Mouse (Mus musculus): ENCODE data around the gene Gm10273.
"Not testable (repeated sequence)": the region's sequence is repeated elsewhere in the genome, so short reads cannot be mapped to it uniquely, and the experiment has no call there.

Gene Gm10273

DNA sequence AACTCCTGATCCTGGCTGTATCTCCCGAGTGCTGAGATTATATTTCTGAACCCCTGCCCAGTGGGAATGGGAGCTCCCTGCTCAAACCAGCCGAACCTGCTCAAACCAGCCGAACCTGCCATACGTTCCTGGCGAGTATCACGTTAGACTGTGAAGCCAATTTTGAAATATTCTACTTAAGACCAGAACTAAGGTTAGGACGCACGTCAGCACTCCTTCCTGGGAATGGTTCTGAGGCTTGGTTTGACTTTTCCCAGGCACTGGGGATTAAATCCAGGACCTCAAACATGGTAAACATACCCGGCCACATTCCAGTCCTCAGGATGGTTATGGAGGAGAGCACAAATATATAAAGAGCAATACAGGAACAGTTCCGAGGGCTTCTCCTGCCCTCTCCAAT is 17.5 kb upstream of the Gm10273 start:
- Histone ChIP-seq H3K36me3 (ENCODE audit: control insufficient read depth, insufficient read depth, low read length, poor library complexity, severe bottlenecking) (no peaks in the 10 kb centered on the region), H3K27me3 (ENCODE audit: control insufficient read depth, insufficient read depth, low read length, poor library complexity, severe bottlenecking) (no peaks in the 10 kb centered on the region)
- DNase-seq (ENCODE audit: low read depth, low spot score) = no peak

DNA sequence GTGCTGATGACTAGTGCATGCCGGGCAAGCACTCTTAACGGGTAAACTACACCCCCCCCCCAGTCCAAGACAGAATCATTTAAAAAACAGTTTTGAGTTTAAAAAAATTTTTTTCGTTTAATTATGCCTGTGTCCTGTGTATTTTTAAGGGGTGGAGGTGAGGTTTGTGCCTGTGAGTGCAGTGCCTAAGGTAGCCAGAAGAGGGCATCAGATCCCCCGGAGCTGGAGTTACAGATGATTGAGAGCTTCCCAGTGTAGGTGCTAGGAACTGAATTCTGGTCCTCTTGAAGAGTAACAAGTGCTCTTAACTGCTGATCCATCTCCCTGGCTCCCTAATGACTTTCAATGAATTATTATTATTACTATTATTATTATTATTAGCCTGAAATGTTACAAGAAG is 16.7 kb upstream of the Gm10273 start:
- Histone ChIP-seq H3K36me3 (ENCODE audit: control insufficient read depth, insufficient read depth, low read length, poor library complexity, severe bottlenecking) (no peaks in the 10 kb centered on the region), H3K27me3 (ENCODE audit: control insufficient read depth, insufficient read depth, low read length, poor library complexity, severe bottlenecking) (no peaks in the 10 kb centered on the region)
- DNase-seq (ENCODE audit: low read depth, low spot score) = peak; percentile 29

DNA sequence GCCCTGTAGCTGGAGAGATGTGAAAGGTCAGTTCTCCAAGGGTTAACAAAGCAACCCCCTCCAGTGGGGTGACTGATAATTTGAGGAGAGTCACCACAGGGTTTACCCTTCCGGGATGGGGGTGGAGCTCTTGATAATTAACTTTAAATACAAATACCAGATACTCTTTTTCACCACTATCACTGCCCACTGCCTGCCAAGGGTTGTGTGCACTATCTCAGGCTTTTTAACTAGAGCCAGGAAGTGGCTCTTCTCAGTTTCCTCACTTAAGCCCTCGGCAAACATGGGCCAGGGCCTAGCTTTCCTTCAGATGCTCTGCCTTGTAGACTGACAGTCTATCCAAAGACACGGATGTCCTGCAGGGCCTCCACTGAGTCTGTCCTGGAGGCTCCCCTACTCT is 15.5 kb upstream of the Gm10273 start:
- Histone ChIP-seq H3K36me3 (ENCODE audit: control insufficient read depth, insufficient read depth, low read length, poor library complexity, severe bottlenecking) (no peaks in the 10 kb centered on the region), H3K27me3 (ENCODE audit: control insufficient read depth, insufficient read depth, low read length, poor library complexity, severe bottlenecking) (no peaks in the 10 kb centered on the region)
- DNase-seq (ENCODE audit: low read depth, low spot score) = no peak

DNA sequence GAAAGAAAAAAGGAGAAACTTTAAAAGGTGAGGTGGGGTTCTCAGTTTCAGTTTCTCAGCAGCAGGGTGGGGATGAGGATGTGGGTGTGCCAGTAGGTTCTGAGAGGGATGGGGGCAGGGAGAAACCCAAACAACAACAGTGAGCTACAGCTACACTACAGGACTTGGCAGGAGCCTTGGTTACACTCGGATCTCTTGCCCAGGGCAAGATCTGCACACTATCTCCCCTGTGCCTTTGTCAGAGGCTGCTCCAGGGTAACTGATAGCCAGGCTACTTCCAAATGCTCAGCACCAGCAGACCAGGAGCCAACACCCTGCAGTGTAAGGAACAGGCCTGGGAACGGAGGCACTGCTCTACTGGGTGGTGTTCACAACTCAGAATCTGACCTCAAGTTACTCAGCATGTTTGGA is 15.0 kb upstream of the Gm10273 start:
- no peak for DNase-seq (ENCODE audit: low read depth, low spot score)
- H3K36me3 ChIP-seq (ENCODE audit: control insufficient read depth, insufficient read depth, low read length, poor library complexity, severe bottlenecking) = no peaks in the 10 kb centered on the region
- no peaks in the 10 kb centered on the region for H3K27me3 ChIP-seq (ENCODE audit: control insufficient read depth, insufficient read depth, low read length, poor library complexity, severe bottlenecking)

DNA sequence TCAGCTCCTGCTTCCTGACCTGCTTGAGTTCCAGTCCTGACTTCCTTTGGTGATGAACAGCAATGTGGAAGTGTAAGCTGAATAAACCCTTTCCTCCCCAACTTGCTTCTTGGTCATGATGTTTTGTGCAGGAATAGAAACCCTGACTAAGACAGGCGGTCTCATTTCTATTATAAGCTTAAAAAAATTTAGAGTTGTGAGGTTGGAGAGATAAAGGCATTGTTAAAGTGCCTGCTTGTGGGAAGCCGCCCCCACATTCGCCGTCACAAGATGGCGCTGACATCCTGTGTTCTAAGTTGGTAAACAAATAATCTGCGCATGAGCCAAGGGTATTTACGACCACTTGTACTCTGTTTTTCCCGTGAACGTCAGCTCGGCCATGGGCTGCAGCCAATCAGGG is 13.9 kb upstream of the Gm10273 start:
- DNase-seq (ENCODE audit: low read depth, low spot score) = peak; percentile 11
- not testable (repeated sequence) for H3K27me3 ChIP-seq (ENCODE audit: control insufficient read depth, insufficient read depth, low read length, poor library complexity, severe bottlenecking); H3K36me3 ChIP-seq (ENCODE audit: control insufficient read depth, insufficient read depth, low read length, poor library complexity, severe bottlenecking)

- DNase-seq (ENCODE audit: low read depth, low spot score) = no peak
- Histone ChIP-seq H3K36me3 (ENCODE audit: control insufficient read depth, insufficient read depth, low read length, poor library complexity, severe bottlenecking) (no peaks in the 10 kb centered on the region), H3K27me3 (ENCODE audit: control insufficient read depth, insufficient read depth, low read length, poor library complexity, severe bottlenecking) (no peaks in the 10 kb centered on the region)
Observed at GRCm38 (mm10) chr10:59386951-59387350, 8.5 kb upstream of the Gm10273 start.

DNA sequence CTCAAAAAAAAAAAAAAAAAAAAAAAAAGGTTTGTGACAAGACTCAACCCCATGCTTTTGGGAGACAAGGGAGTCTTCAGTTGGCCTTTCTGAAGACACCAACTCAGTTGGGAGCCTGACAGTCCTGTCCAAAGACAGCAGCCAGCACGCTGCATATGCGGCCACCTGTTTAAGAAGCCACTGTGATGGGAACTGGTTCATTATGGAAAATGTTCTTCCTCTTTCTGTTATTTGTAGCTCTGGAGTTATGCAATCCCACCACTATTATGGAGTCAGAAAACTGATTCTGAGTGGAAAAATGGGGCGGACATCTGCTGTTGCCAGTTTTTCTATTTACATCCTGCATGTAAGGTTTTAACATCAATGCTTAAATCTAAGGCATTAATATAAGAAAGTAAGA is 5.8 kb upstream of the Gm10273 start:
- Histone ChIP-seq H3K27me3 (ENCODE audit: control insufficient read depth, insufficient read depth, low read length, poor library complexity, severe bottlenecking) (no peaks in the 10 kb centered on the region), H3K36me3 (ENCODE audit: control insufficient read depth, insufficient read depth, low read length, poor library complexity, severe bottlenecking) (no peaks in the 10 kb centered on the region)
- no peak for DNase-seq (ENCODE audit: low read depth, low spot score)

DNA sequence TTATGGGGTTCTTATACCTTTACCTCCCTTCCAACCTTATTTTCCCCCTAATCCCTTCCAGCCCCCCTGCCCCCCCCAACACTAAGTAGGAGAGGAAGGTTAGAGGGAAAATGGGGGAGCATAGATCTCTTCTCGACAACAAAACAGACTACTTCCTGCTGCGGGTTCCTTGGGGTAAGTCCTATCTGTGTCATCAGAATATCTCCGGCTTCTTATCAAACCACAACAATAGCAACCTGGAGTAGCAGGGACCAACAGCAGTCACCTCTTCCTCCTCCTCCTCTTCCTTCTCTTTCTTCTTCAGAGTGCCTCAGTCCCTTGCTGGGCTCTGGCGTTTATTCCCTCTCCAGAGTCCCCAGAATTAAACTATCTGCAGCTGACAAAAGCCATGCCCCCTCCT is 3.5 kb upstream of the Gm10273 start:
- DNase-seq (ENCODE audit: low read depth, low spot score) = no peak
- H3K36me3 ChIP-seq (ENCODE audit: control insufficient read depth, insufficient read depth, low read length, poor library complexity, severe bottlenecking) = no peaks in the 10 kb centered on the region
- H3K27me3 ChIP-seq (ENCODE audit: control insufficient read depth, insufficient read depth, low read length, poor library complexity, severe bottlenecking) = no peaks in the 10 kb centered on the region

GRCm38 (mm10) chr10:59402899-59403792 is 7.7 kb downstream of the Gm10273 start, which contains the start of gene Pla2g12b:
Pla2g12b (plus strand) TSS chr10:59403660.
- peaks cover 4% of the 10 kb centered on the region; the same call in 1 of the 2 replicates for H3K27me3 ChIP-seq (ENCODE audit: control insufficient read depth, insufficient read depth, low read length, poor library complexity, severe bottlenecking)
- no peak for DNase-seq (ENCODE audit: low read depth, low spot score)

GRCm38 (mm10) chr10:59403793-59404149 is 8.3 kb downstream of the Gm10273 start:
- Histone ChIP-seq H3K27me3 (ENCODE audit: control insufficient read depth, insufficient read depth, low read length, poor library complexity, severe bottlenecking) (peaks cover 4% of the 10 kb centered on the region; the same call in 1 of the 2 replicates), H3K36me3 (ENCODE audit: control insufficient read depth, insufficient read depth, low read length, poor library complexity, severe bottlenecking) (no peaks in the 10 kb centered on the region)
- DNase-seq (ENCODE audit: low read depth, low spot score) = no peak

More at GRCm38 (mm10) chr10:59402899-59403792, 7.7 kb downstream of the Gm10273 start, which contains the start of gene Pla2g12b:
- no peaks in the 10 kb centered on the region for H3K36me3 ChIP-seq (ENCODE audit: control insufficient read depth, insufficient read depth, low read length, poor library complexity, severe bottlenecking)

- no peak for DNase-seq (ENCODE audit: low read depth, low spot score)
- Histone ChIP-seq H3K36me3 (ENCODE audit: control insufficient read depth, insufficient read depth, low read length, poor library complexity, severe bottlenecking) (no peaks in the 10 kb centered on the region), H3K27me3 (ENCODE audit: control insufficient read depth, insufficient read depth, low read length, poor library complexity, severe bottlenecking) (peaks cover 4% of the 10 kb centered on the region; the same call in 1 of the 2 replicates)
Observed at GRCm38 (mm10) chr10:59408499-59408898, 13.1 kb downstream of the Gm10273 start.

GRCm38 (mm10) chr10:59410264-59410663 is 14.8 kb downstream of the Gm10273 start:
- Histone ChIP-seq H3K36me3 (ENCODE audit: control insufficient read depth, insufficient read depth, low read length, poor library complexity, severe bottlenecking) (no peaks in the 10 kb centered on the region), H3K27me3 (ENCODE audit: control insufficient read depth, insufficient read depth, low read length, poor library complexity, severe bottlenecking) (peaks cover 2% of the 10 kb centered on the region; the same call in 1 of the 2 replicates)
- DNase-seq (ENCODE audit: low read depth, low spot score) = no peak

- no peaks in the 10 kb centered on the region; the same call in 1 of the 2 replicates for H3K27me3 ChIP-seq (ENCODE audit: control insufficient read depth, insufficient read depth, low read length, poor library complexity, severe bottlenecking)
- DNase-seq (ENCODE audit: low read depth, low spot score) = no peak
- no peaks in the 10 kb centered on the region for H3K36me3 ChIP-seq (ENCODE audit: control insufficient read depth, insufficient read depth, low read length, poor library complexity, severe bottlenecking)
Observed at GRCm38 (mm10) chr10:59413711-59414110, 18.3 kb downstream of the Gm10273 start.

DNA sequence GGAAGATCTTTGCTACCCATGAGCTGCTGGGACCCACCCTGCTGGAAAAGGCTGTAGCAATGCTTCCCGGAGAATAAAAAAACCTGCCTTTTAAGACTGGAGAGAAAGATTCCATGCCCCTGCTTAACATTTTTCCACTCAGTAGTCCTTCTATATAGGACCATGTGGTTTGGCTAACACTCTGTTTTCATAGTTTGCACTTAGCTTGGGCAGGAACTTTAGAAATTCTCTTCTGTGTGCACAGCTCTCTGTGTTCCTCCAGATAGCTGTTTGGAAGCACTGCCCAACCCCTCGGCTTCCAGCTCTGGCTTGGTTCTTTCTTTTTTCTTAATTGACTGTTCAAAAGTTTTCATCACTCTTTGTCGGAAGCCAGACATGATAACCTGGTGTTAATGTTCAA is 21.2 kb downstream of the Gm10273 start:
- no peak for DNase-seq (ENCODE audit: low read depth, low spot score)
- no peaks in the 10 kb centered on the region; the same call in 1 of the 2 replicates for H3K27me3 ChIP-seq (ENCODE audit: control insufficient read depth, insufficient read depth, low read length, poor library complexity, severe bottlenecking)
- no peaks in the 10 kb centered on the region for H3K36me3 ChIP-seq (ENCODE audit: control insufficient read depth, insufficient read depth, low read length, poor library complexity, severe bottlenecking)

GRCm38 (mm10) chr10:59419516-59419915 is 24.1 kb downstream of the Gm10273 start:
- H3K27me3 ChIP-seq (ENCODE audit: control insufficient read depth, insufficient read depth, low read length, poor library complexity, severe bottlenecking) = no peaks in the 10 kb centered on the region
- no peaks in the 10 kb centered on the region for H3K36me3 ChIP-seq (ENCODE audit: control insufficient read depth, insufficient read depth, low read length, poor library complexity, severe bottlenecking)
- no peak for DNase-seq (ENCODE audit: low read depth, low spot score)
